Mouse (Mus musculus) left cerebral cortex, postnatal 4 days (tissue): Measurements from ENCODE around the gene Gm10644. TPM values are rescaled to one million over a fixed set of nuclear protein-coding genes. Genes with fewer than 3 reads are reported as not detected.

Experiments used
- DNase-seq: peaks from one replicate; pipeline ENCODE4 v3.0.0-alpha.2; 2022
- intact Hi-C: fragments of 180-260 bp; cut with DNase I; formaldehyde crosslinking; loops from one replicate; pipeline ENCODE4 v1.15.1; 2025
- total RNA-seq, 2 experiments: library from RNA; stranded (reverse); gene quantifications; 2 replicates each; pipeline ENCODE4 v1.2.3; 2021

The Gm10644 gene
- total RNA-seq, 2 experiments from 2014 or later: 0.20 to 0.26 TPM

- intact Hi-C loops: no loop called here
- DNase-seq: no peak
Observed at GRCm38 (mm10) chr8:83981533-83981932, 26.5 kb upstream of the Gm10644 start.

DNA sequence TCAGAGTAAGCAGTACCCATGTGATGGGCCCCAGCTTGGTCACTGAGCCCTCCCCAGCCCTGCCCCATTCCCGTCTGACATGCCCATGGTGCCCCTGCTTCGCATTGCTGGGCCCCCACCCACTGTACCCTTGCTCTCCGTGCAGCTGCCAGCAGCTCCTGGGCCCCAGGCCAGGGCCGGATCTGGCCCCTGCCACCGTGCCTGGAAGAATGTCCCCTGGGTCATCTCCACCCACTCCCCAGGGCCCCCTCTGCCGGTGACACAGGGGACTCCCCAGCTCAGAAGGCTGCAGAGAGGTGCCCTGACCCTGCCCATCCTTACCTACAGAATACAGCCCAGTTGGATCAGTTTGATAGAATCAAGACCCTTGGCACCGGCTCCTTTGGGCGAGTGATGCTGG lies 25.8 kb upstream of the Gm10644 start:
- DNase-seq: no peak

GRCm38 (mm10) chr8:83980250-83980649 lies 25.2 kb upstream of the Gm10644 start:
- no peak for DNase-seq
- intact Hi-C loops: no loop called here

More for the DNA sequence above, 25.8 kb upstream of the Gm10644 start:
- intact Hi-C loops: no loop called here

DNA sequence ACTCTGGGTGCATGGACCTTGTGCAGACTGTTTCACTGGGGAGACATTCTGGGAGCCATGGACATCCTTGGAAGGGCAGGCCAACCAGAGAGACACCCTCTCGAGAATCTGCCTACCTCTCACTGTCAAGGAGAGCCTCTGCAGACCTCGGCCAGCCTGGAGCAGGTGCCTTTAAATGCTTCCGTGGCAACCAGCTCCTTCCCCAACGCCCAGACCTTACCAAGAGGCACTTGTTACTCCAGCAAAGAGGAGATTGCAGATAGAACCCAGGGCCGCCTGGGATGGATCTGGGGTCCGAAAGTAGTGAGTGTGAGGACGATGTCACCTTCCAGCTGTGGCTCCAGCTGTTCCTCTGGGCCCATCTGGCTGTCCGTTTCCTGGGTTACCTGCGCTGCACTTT lies 23.2 kb upstream of the Gm10644 start:
- intact Hi-C loops: no loop called here
- no peak for DNase-seq

GRCm38 (mm10) chr8:83977646-83978045 lies 22.6 kb upstream of the Gm10644 start:
- intact Hi-C loops: no loop called here
- DNase-seq: no peak

- intact Hi-C loops: no loop called here
- DNase-seq: no peak
Observed at GRCm38 (mm10) chr8:83976779-83977350, 21.9 kb upstream of the Gm10644 start.

DNA sequence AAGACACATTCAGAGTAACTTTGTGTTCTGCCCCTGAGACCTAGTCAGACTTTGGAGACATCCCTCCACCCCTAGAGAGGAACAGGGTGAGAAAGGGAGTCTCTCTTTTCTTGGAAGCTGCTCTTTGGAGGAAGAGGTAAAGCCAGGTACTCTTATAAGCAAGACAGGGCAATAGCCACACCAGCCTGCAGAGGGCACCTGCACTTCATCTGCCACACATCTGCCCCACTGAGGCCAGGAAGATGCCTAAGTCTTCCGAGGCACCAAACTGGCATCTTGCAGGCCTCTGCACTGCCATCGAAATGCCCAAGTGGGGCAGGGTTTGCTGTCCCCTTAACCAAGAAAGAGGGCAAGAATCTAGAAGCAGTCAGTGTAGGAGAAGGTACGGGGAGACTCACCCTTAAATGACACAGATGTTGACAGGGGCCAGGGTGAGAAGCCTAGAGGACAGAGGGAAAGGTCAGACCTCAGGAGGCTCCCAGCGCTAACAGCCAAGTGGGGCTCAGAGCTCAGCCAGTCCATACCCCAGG lies 21.2 kb upstream of the Gm10644 start:
- intact Hi-C loops: no loop called here
- no peak for DNase-seq

DNA sequence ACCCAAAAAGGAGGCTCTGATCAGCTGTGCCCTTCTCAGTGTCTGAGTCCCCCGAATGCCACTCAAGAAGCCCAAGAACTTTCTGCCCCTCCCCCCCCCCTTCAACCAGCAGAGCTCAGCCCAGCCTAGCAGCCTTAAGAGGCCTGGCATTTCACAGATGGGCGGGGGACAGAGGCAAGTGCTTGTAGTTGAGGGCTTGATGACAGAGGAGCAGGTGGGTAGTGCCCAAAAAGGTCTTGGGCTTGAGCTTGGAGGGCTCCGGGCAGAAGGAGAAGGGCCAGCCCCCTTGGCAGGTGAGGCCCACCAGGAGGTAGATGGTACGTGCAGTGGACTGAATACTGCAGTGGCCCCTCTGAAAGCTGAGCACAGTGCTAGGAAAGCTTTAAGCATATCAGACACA lies 19.5 kb upstream of the Gm10644 start:
- intact Hi-C loops: no loop called here
- no peak for DNase-seq

- DNase-seq: peak; percentile 59
- intact Hi-C loops: no loop called here
Observed at GRCm38 (mm10) chr8:83973161-83974031, 18.4 kb upstream of the Gm10644 start.

- peak; percentile 99 for DNase-seq
- intact Hi-C loops: no loop called here
Observed at GRCm38 (mm10) chr8:83972150-83973120, 17.4 kb upstream of the Gm10644 start, which contains the start of gene Prkaca. Gene Prkaca, plus strand, starts transcription at chr8:83972993.

DNA sequence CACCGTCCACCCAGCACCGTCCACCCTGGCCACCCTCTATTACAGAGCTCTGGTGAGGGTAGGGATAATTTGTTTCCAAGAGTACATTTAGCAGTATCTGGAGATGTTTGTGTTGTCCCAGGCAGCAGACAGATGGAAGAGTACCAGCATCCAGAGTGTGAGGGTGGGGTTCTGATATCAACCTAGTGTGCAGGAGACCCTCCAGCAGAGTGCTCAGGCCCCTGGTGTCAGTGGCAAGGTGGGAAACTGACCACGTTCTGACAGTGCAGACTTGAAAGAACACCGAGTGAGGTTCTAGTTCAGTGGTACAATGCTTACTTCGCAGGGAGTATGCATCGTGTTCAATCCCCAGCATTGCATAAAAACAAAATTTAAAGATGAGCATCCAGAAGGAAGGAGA lies 16.7 kb upstream of the Gm10644 start:
- intact Hi-C loops: no loop called here
- no peak for DNase-seq

DNA sequence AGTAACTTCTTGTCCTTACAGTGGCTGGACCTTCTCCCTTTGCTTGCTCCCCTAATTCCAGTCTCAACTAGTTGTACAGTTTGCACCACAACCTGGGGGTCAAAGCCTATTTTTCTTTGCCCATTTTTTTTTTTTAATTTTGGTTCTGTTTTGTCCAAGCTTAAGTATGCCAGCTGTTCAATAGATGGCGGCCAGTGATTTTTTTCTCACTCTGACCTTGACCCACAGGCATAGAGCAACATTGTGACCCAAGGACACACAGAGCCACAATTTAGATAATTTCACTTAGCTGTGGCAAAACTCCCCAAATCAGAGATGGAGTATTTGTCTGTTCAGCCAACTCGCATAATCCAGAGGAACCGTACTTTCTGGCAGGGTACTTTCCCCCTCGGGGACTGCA lies 16.1 kb upstream of the Gm10644 start:
- DNase-seq: no peak
- intact Hi-C loops: no loop called here

DNA sequence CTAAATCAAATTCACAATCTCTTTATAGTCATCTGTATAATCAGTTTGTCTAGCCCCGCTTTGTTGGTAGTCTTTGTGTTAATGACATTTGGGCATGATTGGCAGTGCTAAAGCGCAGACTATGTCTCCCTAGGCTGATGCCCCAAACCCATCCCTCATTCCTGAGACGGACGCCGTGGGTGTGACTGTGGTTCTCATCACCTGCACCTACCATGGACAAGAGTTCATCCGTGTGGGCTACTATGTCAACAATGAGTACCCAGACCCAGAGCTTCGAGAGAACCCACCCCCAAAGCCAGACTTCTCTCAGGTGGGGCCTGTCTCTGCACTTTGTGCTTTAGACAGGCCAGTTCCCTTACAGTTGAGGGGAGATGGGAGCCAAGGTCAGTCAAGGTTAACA lies 12.7 kb upstream of the Gm10644 start:
- DNase-seq: no peak
- intact Hi-C loops: no loop called here

GRCm38 (mm10) chr8:83964015-83964765 lies 9.2 kb upstream of the Gm10644 start:
- intact Hi-C loops: no loop called here
- DNase-seq: no peak

GRCm38 (mm10) chr8:83956789-83957188 lies 1.8 kb upstream of the Gm10644 start:
- intact Hi-C loops: loop anchor here (10.0 kb wide), 1 partner anchor 182 kb away; no protein-coding TSS in a partner anchor
- no peak for DNase-seq

DNA sequence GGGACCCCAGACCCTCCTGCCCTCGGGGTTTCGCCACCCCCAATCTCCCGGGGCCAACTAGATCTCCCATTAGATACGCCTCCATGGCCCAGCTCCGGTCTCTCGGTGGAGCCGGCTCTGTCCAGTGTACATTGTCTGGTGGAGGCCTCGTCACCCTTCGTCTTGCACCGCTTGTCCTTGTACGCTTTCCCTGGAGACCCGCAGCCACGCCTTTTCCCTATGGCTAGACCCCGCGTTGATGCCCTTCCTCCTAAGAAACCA lies 883 bp upstream of the Gm10644 start:
- intact Hi-C loops: loop anchor here (10.0 kb wide), 1 partner anchor 181 kb away; no protein-coding TSS in a partner anchor

GRCm38 (mm10) chr8:83954749-83955105 lies 278 bp downstream of the Gm10644 start:
- intact Hi-C loops: loop anchor here (10.0 kb wide), 1 partner anchor 180 kb away; no protein-coding TSS in a partner anchor
- DNase-seq: no peak

More for the DNA sequence above, 883 bp upstream of the Gm10644 start:
- no peak for DNase-seq

DNA sequence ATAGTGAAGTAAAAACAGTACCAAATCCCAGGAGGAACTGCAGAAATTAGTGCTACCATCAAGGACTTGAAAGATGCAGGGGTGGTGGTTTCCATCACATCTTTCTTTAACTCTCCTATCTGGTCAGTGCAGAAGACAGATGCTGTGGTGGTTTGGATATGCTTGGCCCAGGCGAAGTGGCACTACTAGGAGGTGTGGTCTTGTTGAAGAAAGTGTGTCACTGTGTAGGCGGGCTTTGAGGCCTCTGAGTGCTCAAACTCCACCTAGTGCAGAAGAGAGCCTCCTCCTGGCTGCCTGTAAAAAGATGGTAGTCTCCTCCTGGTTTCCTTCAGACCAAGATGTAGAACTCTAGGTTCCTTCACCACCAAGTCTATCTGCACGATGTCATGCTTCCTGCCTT lies 9.5 kb downstream of the Gm10644 start:
- DNase-seq: no peak
- intact Hi-C loops: no loop called here

DNA sequence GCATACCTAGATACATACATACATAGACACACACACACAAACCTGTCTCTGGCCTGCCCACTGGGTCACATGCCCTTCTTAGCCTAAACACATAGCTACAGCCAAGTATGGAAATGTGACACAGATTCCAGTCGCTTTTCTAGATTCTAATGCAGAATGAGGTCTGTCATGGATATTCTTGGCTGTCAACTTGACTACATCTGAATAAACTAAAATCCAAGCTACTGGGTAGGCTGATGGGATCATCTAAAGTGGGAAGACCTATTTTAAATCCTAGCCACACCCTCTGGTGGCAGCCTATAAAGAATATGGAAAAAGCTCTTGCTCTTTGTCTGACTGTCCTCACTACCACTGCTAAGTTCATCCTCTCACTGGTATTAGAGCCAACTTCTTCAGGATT lies 12.6 kb downstream of the Gm10644 start:
- intact Hi-C loops: no loop called here
- no peak for DNase-seq

GRCm38 (mm10) chr8:83941066-83941677 lies 13.8 kb downstream of the Gm10644 start:
- intact Hi-C loops: no loop called here
- no peak for DNase-seq
